Mouse (Mus musculus): ENCODE results near the gene Omg.

GRCm38 (mm10) chr11:79519299-79519698 lies 15.4 kb upstream of the Omg start:
- TF ChIP-seq CTCF (IDR thresholded peaks at IDR 0.05; ENCODE audit: low read depth) (no peak), EP300 (IDR thresholded peaks at IDR 0.05; ENCODE audit: low read depth) (no peak)
